Mouse (Mus musculus): ENCODE data around the gene Mrps17. TPM values are rescaled to one million over a fixed set of nuclear protein-coding genes. Genes with fewer than 3 reads are reported as not detected.

Mrps17 gene
- polyA plus RNA-seq, 1 experiment from 2014 or later = 179 TPM

DNA sequence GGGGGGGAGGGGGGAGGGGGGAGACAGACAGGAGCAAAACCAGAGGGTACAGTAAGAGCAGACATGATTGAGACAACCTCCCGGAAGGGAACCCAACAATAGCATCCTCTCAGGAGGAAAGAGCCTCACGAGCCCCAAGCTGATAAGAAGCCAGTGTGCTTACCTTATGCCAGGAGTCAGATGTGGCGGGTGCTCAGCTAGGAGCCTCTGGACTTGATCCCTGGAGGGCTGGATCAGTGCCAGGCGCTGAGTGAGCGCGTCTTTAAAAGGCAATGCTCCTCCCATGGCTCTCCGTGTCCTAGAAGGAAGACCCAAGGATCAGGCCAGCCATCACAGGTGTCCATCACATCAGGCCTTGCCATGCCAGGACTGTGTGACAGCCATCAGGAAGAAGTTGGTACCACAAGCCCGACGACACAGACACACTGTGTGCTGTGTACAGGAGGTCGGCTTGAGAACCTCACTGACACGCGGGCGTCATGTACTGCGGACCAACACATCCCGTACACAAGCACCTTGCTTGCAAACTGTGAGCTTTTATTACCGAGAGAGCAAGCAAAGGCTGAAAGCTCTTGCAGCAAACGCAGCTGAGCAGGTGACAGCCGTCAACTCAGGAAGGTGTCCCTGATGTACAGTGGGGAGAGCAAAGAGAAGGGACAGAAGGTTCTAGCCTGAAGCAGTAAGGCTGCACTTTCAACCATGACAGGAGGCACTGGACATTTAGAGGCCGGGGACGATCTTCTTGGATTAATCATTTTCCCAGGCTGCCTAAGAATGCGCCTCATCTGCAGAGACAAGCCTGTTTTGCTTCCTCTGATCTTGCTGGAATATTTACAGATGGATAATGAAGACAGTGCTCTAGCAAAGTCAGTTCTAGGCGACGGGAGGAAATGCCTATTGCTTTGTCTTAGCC is 55.4 kb downstream of the Mrps17 start:
- Histone ChIP-seq H3K9ac (replicated peaks; ENCODE audit: low read depth, low read length) (no peak overlapping the region), H3K4me1 (ENCODE audit: control insufficient read depth, insufficient read depth, low read length) (no peaks in the 10 kb centered on the region), H3K36me3 (ENCODE audit: control insufficient read depth, insufficient read depth, low read length) (peaks cover 3% of the 10 kb centered on the region), H3K4me3 (ENCODE audit: low read depth, low read length) (no peak overlapping the region), H3K9me3 (ENCODE audit: control insufficient read depth, low read length) (no peaks in the 10 kb centered on the region), H3K4me2 (ENCODE audit: low read depth, low read length) (no peak overlapping the region), H3K27me3 (ENCODE audit: control insufficient read depth, insufficient read depth, low read length) (no peaks in the 10 kb centered on the region), H3K27ac (ENCODE audit: low read depth, low read length) (no peak overlapping the region)
- no peak for ATAC-seq (ENCODE audit: low read depth)
- WGBS = 90% methylated on average over 23 of the region's 23 CpGs

Other genes with a start within 250 kb of the Mrps17 start
- 60.4 and 65.6 TPM in 2 replicates for gene Sfswap, start 214.3 kb upstream of the Mrps17 start, polyA plus RNA-seq (2014; fragmentation: Nextera tagmentation; extraction: Ambion mirVana)
- gene Mmp17, start 131.3 kb upstream of the Mrps17 start, polyA plus RNA-seq (2014; fragmentation: Nextera tagmentation; extraction: Ambion mirVana) = 7.5 and 7.7 TPM in 2 replicates
- gene Zfp11, start 45.4 kb upstream of the Mrps17 start, polyA plus RNA-seq (2014; fragmentation: Nextera tagmentation; extraction: Ambion mirVana) = 7.7 and 7.9 TPM in 2 replicates
- gene Sept14, start 7.0 kb upstream of the Mrps17 start, polyA plus RNA-seq (2014; fragmentation: Nextera tagmentation; extraction: Ambion mirVana) = not detected in 2 replicates
- gene Nipsnap2, start 9.6 kb downstream of the Mrps17 start, polyA plus RNA-seq (2014; fragmentation: Nextera tagmentation; extraction: Ambion mirVana) = 95.1 and 95.6 TPM in 2 replicates
- gene Psph, start 72.0 kb downstream of the Mrps17 start, polyA plus RNA-seq (2014; fragmentation: Nextera tagmentation; extraction: Ambion mirVana) = 33.6 and 35.6 TPM in 2 replicates
- gene Sumf2, start 131.5 kb downstream of the Mrps17 start, polyA plus RNA-seq (2014; fragmentation: Nextera tagmentation; extraction: Ambion mirVana) = 21.0 and 33.6 TPM in 2 replicates
- 717 and 752 TPM in 2 replicates for gene Chchd2, start 172.0 kb downstream of the Mrps17 start, polyA plus RNA-seq (2014; fragmentation: Nextera tagmentation; extraction: Ambion mirVana)
- 14.9 and 18.6 TPM in 2 replicates for gene Zbed5, start 180.2 kb downstream of the Mrps17 start, polyA plus RNA-seq (2014; fragmentation: Nextera tagmentation; extraction: Ambion mirVana)
- gene Phkg1, start 183.1 kb downstream of the Mrps17 start, polyA plus RNA-seq (2014; fragmentation: Nextera tagmentation; extraction: Ambion mirVana) = 0.58 and 0.92 TPM in 2 replicates
- gene Nupr1l, start 193.0 kb downstream of the Mrps17 start, polyA plus RNA-seq (2014; fragmentation: Nextera tagmentation; extraction: Ambion mirVana) = 3.7 and 3.8 TPM in 2 replicates
- gene Vkorc1l1, start 226.5 kb downstream of the Mrps17 start, polyA plus RNA-seq (2014; fragmentation: Nextera tagmentation; extraction: Ambion mirVana) = 26.2 and 31.5 TPM in 2 replicates